Mouse (Mus musculus) midbrain, embryonic 14.5 days (tissue): ENCODE results near the gene Sh3bgrl. TPM values are rescaled to one million over a fixed set of nuclear protein-coding genes. Genes with fewer than 3 reads are reported as not detected.

Source experiments
- ATAC-seq: fragments of 200-750 bp; cut with Nextera tagmentation; 2 replicates; pipeline ENCODE4 v1.8.0; 2017; ENCODE audit warnings: moderate number of reproducible peaks, moderate library complexity; ENCODE audit not compliant: low FRiP score, low TSS enrichment
- DNase-seq: peaks from one replicate; pipeline ENCODE4 v3.0.0-alpha.2; 2015
- H3K27ac ChIP-seq: fragments of 300-500 bp; sonication (generic); replicated peaks from 2 replicates; pipeline ENCODE4 v1.5.1; 2014; ENCODE audit warnings: mild to moderate bottlenecking, low read depth, low read length, moderate library complexity
- H3K27me3 ChIP-seq: fragments of 300-500 bp; sonication (generic); 2 replicates; pipeline ENCODE4 v1.6.1; 2014; ENCODE audit warnings: low read length, control low read depth, mixed read lengths; ENCODE audit not compliant: control insufficient read depth, insufficient read depth
- H3K36me3 ChIP-seq: fragments of 300-500 bp; sonication (generic); 2 replicates; pipeline ENCODE4 v1.6.1; 2014; ENCODE audit warnings: low read length, control low read depth; ENCODE audit not compliant: control insufficient read depth, insufficient read depth
- H3K4me1 ChIP-seq: fragments of 300-500 bp; sonication (generic); 2 replicates; pipeline ENCODE4 v1.6.1; 2014; ENCODE audit warnings: mild to moderate bottlenecking, antibody characterized with exemption, low read length, control low read depth; ENCODE audit not compliant: control insufficient read depth, insufficient read depth
- H3K4me2 ChIP-seq: fragments of 300-500 bp; sonication (generic); 2 replicates; pipeline ENCODE4 v1.6.1; 2014; ENCODE audit warnings: mild to moderate bottlenecking, low read length, moderate library complexity
- H3K4me3 ChIP-seq: fragments of 300-500 bp; sonication (generic); replicated peaks from 2 replicates; pipeline ENCODE4 v1.5.1; 2014; ENCODE audit warnings: low read depth, low read length
- H3K9ac ChIP-seq: fragments of 300-500 bp; sonication (generic); replicated peaks from 2 replicates; pipeline ENCODE4 v1.6.1; 2014; ENCODE audit warnings: mild to moderate bottlenecking, low read length, moderate library complexity
- H3K9me3 ChIP-seq: fragments of 300-500 bp; sonication (generic); 2 replicates; pipeline ENCODE4 v1.6.1; 2016; ENCODE audit warnings: low read length, control low read depth, mixed read lengths; ENCODE audit not compliant: control insufficient read depth
- WGBS: fragments of 180-500 bp; shearing (Covaris S2); extraction: QIAGEN DNeasy Blood & Tissue Kit; methylation state at CpG from one replicate; pipeline ENCODE4 v1.1.7; 2014; 5-methylcytosine and 5-hydroxymethylcytosine counted together
- polyA plus RNA-seq: library from polyadenylated mRNA; unstranded; fragments of >200 nt; fragmentation: Nextera tagmentation; extraction: Ambion mirVana; gene quantifications from 2 replicates; pipeline ENCODE4 v1.2.1, GENCODE M21; 2014

Gene Sh3bgrl
- polyA plus RNA-seq, 1 experiment from 2014 or later: 198 TPM

GRCm38 (mm10) chrX:109100441-109100840, 5.3 kb downstream of the Sh3bgrl start:
- Histone ChIP-seq H3K4me3 (no peak overlapping the region), H3K9ac (no peak overlapping the region), H3K4me2 (no peak overlapping the region), H3K9me3 (no peaks in the 10 kb centered on the region), H3K27me3 (no peaks in the 10 kb centered on the region), H3K36me3 (no peaks in the 10 kb centered on the region), H3K27ac (no peak overlapping the region), H3K4me1 (no peaks in the 10 kb centered on the region)
- ATAC-seq: no peak
- 85% methylated on average over 2 of the region's 2 CpGs for WGBS
- no peak for DNase-seq

GRCm38 (mm10) chrX:109108117-109108805, 13.1 kb downstream of the Sh3bgrl start:
- Histone ChIP-seq H3K27ac (no peak overlapping the region), H3K4me3 (no peak overlapping the region), H3K9ac (no peak overlapping the region), H3K27me3 (no peaks in the 10 kb centered on the region), H3K4me2 (no peak overlapping the region), H3K9me3 (no peaks in the 10 kb centered on the region), H3K4me1 (peaks cover 2% of the 10 kb centered on the region; the same call in 1 of the 2 replicates), H3K36me3 (no peaks in the 10 kb centered on the region)
- ATAC-seq: no peak
- DNase-seq: no peak
- WGBS: 17% methylated on average over 1 of the region's 1 CpGs

GRCm38 (mm10) chrX:109112885-109113284, 17.7 kb downstream of the Sh3bgrl start:
- Histone ChIP-seq H3K27ac (no peak overlapping the region), H3K4me2 (no peak overlapping the region), H3K4me3 (no peak overlapping the region), H3K27me3 (no peaks in the 10 kb centered on the region), H3K4me1 (peaks cover 7% of the 10 kb centered on the region; the same call in 1 of the 2 replicates), H3K9me3 (no peaks in the 10 kb centered on the region), H3K9ac (no peak overlapping the region), H3K36me3 (no peaks in the 10 kb centered on the region)
- ATAC-seq: no peak; the same call in 1 of the 2 replicates
- DNase-seq: no peak
- 50% methylated on average over 1 of the region's 1 CpGs for WGBS

GRCm38 (mm10) chrX:109113401-109114280, 18.5 kb downstream of the Sh3bgrl start:
- no peaks in the 10 kb centered on the region for H3K9me3 ChIP-seq
- no peak overlapping the region for H3K9ac ChIP-seq
- H3K4me1 ChIP-seq: peaks cover 7% of the 10 kb centered on the region; the same call in 1 of the 2 replicates
- no peak overlapping the region for H3K27ac ChIP-seq
- ATAC-seq (peak; percentile 63), DNase-seq (peak; percentile 5)
- H3K4me3 ChIP-seq: no peak overlapping the region
- no peaks in the 10 kb centered on the region for H3K27me3 ChIP-seq
- no peak overlapping the region for H3K4me2 ChIP-seq
- no peaks in the 10 kb centered on the region for H3K36me3 ChIP-seq
- 24% methylated on average over 7 of the region's 7 CpGs for WGBS

- Histone ChIP-seq H3K27me3 (no peaks in the 10 kb centered on the region), H3K4me3 (no peak overlapping the region), H3K27ac (no peak overlapping the region), H3K4me1 (no peaks in the 10 kb centered on the region), H3K36me3 (no peaks in the 10 kb centered on the region), H3K9ac (no peak overlapping the region), H3K9me3 (no peaks in the 10 kb centered on the region), H3K4me2 (no peak overlapping the region)
- WGBS: 86% methylated on average over 14 of the region's 14 CpGs
- ATAC-seq: no peak
- DNase-seq: no peak
Observed at GRCm38 (mm10) chrX:109119829-109120826, 25.0 kb downstream of the Sh3bgrl start.

- Histone ChIP-seq H3K4me1 (no peaks in the 10 kb centered on the region), H3K4me3 (no peak overlapping the region), H3K4me2 (no peak overlapping the region), H3K27me3 (no peaks in the 10 kb centered on the region), H3K9me3 (no peaks in the 10 kb centered on the region), H3K27ac (no peak overlapping the region), H3K9ac (no peak overlapping the region), H3K36me3 (no peaks in the 10 kb centered on the region)
- DNase-seq (no peak), ATAC-seq (no peak)
- 41% methylated on average over 9 of the region's 9 CpGs for WGBS
Observed at GRCm38 (mm10) chrX:109121161-109121560, 26.0 kb downstream of the Sh3bgrl start.

GRCm38 (mm10) chrX:109122670-109123069, 27.5 kb downstream of the Sh3bgrl start:
- no peaks in the 10 kb centered on the region for H3K4me1 ChIP-seq
- DNase-seq (no peak), ATAC-seq (no peak)
- no peaks in the 10 kb centered on the region for H3K36me3 ChIP-seq
- WGBS: 75% methylated on average over 1 of the region's 1 CpGs
- no peak overlapping the region for H3K4me3 ChIP-seq
- no peak overlapping the region for H3K27ac ChIP-seq
- H3K27me3 ChIP-seq: no peaks in the 10 kb centered on the region
- no peaks in the 10 kb centered on the region for H3K9me3 ChIP-seq
- no peak overlapping the region for H3K9ac ChIP-seq
- H3K4me2 ChIP-seq: no peak overlapping the region

GRCm38 (mm10) chrX:109123762-109124161, 28.6 kb downstream of the Sh3bgrl start:
- H3K9me3 ChIP-seq: no peaks in the 10 kb centered on the region
- no peak overlapping the region for H3K9ac ChIP-seq
- no peaks in the 10 kb centered on the region for H3K27me3 ChIP-seq
- H3K27ac ChIP-seq: no peak overlapping the region
- no peak for ATAC-seq
- DNase-seq: no peak
- H3K4me1 ChIP-seq: no peaks in the 10 kb centered on the region
- H3K4me3 ChIP-seq: no peak overlapping the region
- H3K36me3 ChIP-seq: no peaks in the 10 kb centered on the region
- H3K4me2 ChIP-seq: no peak overlapping the region
